Mouse (Mus musculus): ENCODE data around the gene Haghl. TPM values are rescaled to one million over a fixed set of nuclear protein-coding genes. Genes with fewer than 3 reads are reported as not detected.

Gene Haghl
- 24.1 and 27.6 TPM in 2 replicates for total RNA-seq (2014; fragmentation: Nextera tagmentation)
- 13.8 and 19.4 TPM in 2 replicates for total RNA-seq (2017)

- ATAC-seq (replicated peaks; ENCODE audit: poor library complexity, severe bottlenecking): peak; percentile 87
These were observed at the start of gene Haghl for GRCm38 (mm10) chr17:25785281-25785745. Gene Haghl (minus strand): TSS chr17:25785673.

- no peak for ATAC-seq (replicated peaks; ENCODE audit: poor library complexity, severe bottlenecking)
These were observed 49.2 kb upstream of the Haghl start for GRCm38 (mm10) chr17:25834595-25835222.

- no peak for ATAC-seq (replicated peaks; ENCODE audit: poor library complexity, severe bottlenecking)
These were observed 48.6 kb upstream of the Haghl start for GRCm38 (mm10) chr17:25833961-25834594.

- ATAC-seq (replicated peaks; ENCODE audit: poor library complexity, severe bottlenecking): peak; percentile 67
These were observed 47.8 kb upstream of the Haghl start, which contains the start of gene Stub1 for GRCm38 (mm10) chr17:25833291-25833663. Gene Stub1 (minus strand): TSS chr17:25833404.

DNA sequence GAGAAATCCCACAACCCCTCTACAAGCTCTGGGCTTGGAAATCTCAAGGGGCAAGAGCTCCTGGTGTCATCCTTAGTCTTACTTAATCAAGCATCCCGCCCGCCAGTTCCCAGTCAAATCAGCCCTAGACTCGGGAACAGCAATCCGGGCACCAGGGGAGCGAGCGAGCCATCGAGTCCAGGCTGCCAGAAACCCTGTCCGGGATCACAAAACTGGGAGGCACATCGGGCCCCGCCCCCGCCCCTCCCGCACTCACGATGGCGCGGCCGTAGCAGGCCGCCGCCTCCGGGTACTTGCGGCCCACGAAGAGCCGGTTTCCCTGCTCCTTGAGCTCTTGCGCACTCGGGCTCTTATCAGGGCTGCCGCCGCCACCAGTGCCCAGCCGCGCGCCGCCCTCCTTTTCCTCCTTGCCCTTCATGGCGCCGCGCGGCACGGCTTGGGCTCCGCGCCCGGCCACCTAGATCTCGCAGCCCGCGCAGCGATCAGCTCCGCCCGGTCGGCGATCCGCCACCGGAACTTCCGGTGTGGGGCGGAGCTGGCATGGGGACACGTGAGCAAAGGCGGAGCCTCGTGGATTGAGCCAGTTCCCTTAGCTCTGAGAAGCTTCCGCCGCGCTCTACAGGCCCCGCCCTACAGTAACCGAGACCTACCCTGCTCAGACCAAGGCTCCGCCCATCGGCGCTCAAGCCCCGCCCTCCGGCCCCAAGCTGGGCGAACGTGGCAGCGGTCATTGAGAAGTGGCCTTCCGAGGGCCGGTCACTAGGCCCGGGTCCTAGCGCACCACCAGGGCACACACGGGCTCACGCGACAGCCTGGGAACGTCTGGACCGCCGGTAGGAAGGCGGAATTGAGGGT is 47.2 kb upstream of the Haghl start:
- peak; percentile 73 for ATAC-seq (replicated peaks; ENCODE audit: poor library complexity, severe bottlenecking)

DNA sequence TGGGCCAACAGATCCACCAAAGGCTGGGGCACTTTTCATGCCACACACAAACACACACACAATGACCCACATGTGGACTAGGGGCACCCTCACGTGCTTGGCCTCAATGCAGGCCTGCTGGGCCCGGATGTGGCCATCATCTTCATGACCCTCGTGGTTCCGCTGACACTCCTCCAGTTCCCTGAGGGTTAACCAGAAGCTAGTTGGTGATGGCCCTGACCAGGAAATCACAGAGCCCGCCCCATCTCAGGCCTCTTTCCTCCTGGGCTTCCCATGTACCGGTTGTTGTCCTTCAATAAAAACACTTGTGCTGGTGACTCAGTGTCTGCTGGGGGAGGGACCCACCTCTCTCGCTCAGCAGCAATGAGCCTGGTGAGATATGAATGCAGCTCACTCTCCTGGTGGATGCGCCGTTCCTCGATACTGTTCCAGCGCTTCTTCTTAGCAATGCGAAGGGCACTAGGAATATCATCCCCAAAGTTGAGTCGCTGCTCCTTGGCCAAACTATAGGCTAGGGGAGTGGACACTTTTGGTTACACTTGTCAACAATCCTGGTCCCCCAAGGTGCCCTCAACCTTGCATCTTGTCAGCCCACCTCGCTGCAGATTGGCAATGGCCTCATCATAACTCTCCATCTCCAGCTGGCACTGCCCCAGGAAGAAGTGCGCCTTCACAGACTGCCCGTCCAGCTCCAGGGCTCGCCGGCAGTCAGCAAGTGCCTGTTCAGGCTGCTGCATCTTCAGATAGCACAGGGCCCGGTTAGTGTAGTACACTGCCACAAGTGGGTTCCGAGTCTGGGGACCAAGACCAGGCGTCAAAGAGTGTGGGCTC is 46.2 kb upstream of the Haghl start:
- ATAC-seq (replicated peaks; ENCODE audit: poor library complexity, severe bottlenecking): no peak

GRCm38 (mm10) chr17:25830806-25831431 is 45.4 kb upstream of the Haghl start:
- no peak for ATAC-seq (replicated peaks; ENCODE audit: poor library complexity, severe bottlenecking)

DNA sequence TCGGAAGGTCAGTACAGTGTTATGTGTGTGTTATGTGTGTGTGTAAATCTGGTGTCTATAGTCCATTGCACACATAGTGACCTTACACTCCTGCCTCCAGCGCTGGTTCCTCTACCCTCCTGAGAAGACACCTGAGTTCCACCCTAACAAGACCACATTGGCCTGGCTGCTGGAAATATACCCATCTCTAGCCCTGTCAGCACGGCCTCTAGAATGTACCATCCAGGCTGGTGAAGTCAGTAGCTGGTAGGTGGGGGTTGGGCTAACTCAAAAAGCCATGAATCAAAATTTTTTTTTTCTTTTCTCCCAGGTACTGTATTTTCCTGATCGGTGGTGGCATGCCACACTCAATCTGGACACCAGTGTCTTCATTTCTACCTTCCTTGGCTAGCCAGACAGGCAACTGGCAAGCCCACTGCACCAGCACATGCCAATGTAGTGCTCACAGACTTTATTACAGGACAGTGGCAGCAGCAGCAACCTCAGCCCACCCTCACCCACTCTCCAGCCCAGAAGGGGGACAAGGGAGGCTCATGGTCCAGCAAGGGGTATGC is 44.8 kb upstream of the Haghl start:
- no peak for ATAC-seq (replicated peaks; ENCODE audit: poor library complexity, severe bottlenecking)

DNA sequence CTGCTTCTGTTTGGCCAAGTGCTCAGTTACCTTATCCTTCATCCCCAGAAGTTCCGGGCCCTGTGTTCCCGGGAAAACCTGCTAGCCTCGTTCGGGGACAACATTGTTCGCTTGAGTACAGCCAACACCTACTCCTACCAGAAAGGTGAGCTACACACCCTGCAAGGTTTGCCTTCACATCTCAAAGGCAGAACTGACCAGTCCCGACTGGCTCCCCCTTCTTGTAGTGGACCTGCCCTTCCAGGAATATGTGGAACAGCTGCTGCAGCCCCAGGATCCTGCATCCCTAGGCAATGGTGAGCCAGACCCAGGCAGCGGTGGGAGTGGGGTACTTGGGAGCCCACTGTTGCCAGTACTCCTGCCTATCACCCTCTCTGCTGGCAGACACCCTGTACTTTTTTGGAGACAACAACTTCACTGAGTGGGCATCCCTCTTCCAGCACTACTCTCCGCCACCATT is 44.1 kb upstream of the Haghl start:
- ATAC-seq (replicated peaks; ENCODE audit: poor library complexity, severe bottlenecking): no peak

- peak; percentile 13 for ATAC-seq (replicated peaks; ENCODE audit: poor library complexity, severe bottlenecking)
These were observed 43.5 kb upstream of the Haghl start, which contains the start of gene Jmjd8 for GRCm38 (mm10) chr17:25828712-25829557. Gene Jmjd8 (plus strand): TSS chr17:25828867.

DNA sequence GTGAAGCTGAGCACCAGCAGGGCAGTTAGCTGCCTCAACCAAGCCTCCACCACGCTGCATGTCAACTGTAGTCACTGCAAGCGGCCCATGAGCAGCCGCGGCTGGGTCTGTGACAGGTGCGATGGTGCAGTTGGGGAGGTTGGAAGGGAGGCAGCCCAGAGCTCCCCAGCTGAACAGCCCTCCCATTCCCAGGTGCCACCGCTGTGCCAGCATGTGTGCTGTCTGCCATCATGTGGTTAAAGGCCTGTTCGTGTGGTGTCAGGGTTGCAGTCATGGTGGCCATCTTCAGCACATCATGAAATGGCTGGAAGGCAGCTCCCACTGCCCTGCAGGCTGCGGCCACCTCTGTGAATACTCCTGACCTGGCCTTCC is 42.7 kb upstream of the Haghl start:
- ATAC-seq (replicated peaks; ENCODE audit: poor library complexity, severe bottlenecking): no peak

DNA sequence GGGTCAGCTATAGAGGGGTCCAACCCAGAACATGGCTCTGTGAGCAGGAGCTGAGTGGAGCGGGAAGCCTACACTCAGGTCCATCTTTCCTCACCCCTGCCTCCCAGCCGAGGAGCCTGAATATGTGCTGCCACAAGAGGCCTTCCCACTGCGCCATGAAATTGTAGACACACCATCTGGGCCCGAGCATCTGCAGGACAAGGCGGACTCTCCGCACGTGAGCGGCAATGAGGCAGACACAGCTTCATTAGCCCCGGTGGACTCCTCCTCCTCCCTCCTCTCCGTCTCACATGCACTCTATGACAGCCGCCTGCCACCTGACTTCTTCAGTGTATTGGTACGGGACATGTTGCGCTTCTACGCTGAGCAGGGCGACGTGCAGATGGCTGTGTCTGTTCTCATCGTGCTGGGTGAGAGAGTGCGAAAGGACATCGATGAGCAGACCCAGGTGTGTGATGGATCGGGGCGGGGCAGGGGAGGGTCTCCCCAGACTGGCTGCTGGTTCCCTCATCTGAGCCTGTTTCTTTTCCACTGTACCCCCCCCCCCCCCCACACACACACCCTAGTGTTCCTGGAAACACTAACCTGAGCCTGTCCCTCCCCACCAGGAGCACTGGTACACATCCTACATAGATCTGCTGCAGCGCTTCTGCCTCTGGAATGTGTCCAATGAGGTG is 42.2 kb upstream of the Haghl start:
- no peak for ATAC-seq (replicated peaks; ENCODE audit: poor library complexity, severe bottlenecking)

DNA sequence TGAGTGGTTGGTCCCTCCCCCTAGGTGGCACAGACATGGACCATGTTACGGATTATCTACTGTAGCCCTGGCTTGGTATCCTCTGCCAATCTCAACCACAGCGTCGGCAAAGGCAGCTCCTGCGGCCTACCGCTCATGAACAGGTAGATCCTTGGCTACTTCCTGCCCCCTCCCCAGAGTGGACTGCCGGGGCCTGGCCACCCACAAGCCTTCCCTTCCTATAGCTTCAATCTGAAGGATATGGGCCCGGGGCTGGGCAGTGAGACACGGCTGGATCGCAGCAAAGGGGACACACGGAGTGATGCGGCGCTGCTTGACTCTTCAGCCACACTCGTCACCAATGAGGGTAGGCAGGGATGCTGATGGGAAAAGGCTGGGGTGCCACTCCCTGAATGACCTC is 41.5 kb upstream of the Haghl start:
- no peak for ATAC-seq (replicated peaks; ENCODE audit: poor library complexity, severe bottlenecking)

DNA sequence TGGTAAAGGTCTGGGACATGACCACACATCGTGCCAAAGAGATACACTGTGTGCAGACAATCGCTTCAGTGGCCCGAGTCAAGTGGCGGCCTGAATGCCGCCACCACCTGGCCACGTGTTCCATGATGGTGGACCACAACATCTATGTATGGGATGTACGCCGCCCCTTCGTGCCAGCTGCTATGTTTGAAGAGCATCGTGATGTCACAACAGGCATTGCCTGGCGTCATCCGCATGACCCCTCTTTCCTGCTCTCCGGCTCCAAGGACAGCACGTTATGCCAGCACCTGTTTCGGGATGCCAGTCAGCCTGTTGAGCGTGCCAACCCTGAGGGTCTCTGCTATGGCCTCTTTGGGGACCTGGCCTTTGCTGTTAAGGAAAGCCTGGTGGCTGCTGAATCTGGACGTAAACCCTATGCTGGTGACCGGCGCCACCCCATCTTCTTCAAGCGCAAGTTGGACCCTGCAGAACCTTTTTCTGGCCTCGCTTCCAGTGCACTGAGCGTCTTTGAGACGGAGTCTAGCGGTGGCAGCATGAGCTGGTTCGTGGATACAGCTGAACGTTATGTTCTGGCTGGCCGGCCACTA is 40.6 kb upstream of the Haghl start:
- ATAC-seq (replicated peaks; ENCODE audit: poor library complexity, severe bottlenecking): no peak

- no peak for ATAC-seq (replicated peaks; ENCODE audit: poor library complexity, severe bottlenecking)
These were observed 39.8 kb upstream of the Haghl start for GRCm38 (mm10) chr17:25825311-25825710.

DNA sequence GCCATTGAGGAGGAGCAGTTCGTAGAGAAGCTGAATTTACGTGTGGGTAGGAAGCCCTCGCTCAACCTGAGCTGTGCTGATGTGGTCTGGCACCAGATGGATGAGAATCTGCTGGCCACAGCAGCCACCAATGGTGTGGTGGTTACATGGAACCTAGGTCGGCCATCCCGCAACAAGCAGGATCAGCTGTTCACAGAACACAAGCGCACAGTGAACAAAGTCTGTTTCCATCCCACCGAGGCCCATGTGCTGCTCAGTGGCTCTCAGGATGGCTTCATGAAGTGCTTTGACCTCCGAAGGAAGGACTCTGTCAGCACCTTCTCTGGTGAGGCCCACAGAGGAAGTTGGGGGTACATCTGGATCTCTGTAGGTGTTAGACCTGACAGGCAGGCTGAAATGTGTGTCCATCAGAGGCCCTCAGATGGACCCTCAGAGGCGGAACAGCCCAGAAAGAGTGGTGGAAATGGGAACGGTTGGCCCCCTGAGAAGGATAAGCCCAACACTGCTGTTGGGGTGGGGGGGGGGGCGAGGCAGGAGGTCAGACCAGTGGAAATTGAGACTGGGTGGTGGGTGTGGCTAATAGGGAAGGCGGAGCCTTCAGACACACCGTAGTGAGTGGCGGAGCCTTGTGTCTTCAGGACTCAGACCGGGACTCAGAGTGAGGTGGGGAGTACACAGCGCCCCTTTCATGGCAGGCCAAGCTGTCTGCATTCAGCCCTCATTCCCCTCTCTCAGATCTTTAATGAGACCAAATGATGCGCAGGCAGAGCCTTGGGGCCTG is 39.1 kb upstream of the Haghl start:
- ATAC-seq (replicated peaks; ENCODE audit: poor library complexity, severe bottlenecking): no peak

- ATAC-seq (replicated peaks; ENCODE audit: poor library complexity, severe bottlenecking): peak; percentile 78
These were observed 38.0 kb upstream of the Haghl start, which contains the start of gene Wdr24 for GRCm38 (mm10) chr17:25823452-25823851. Gene Wdr24 (plus strand): TSS chr17:25823627.
